Mouse (Mus musculus): Measurements from ENCODE around the gene Gm9376.

Gene Gm9376

DNA sequence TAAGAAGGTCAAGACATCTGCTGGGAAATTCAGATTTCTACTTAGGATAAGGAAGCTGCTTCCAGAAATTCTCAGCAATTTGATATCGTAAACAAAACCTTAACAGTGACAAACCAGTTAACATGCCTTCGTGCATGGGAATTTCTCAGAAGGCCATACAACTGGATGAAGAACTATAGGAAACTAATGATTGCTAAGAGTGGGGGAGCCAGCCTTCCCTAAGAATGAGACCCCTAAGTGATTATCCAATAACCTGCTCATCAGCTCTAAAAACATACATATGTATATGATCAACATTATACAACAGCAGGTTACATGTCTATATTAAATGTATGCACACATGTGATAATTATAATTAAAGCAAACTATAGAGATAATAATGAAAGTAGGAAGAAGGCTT lies at the start of gene Gm9376:
TSS of gene Gm9376 (plus strand) at position 301 of the 400 bp plus-strand sequence.
- ATAC-seq (ENCODE audit: low TSS enrichment) = no peak

DNA sequence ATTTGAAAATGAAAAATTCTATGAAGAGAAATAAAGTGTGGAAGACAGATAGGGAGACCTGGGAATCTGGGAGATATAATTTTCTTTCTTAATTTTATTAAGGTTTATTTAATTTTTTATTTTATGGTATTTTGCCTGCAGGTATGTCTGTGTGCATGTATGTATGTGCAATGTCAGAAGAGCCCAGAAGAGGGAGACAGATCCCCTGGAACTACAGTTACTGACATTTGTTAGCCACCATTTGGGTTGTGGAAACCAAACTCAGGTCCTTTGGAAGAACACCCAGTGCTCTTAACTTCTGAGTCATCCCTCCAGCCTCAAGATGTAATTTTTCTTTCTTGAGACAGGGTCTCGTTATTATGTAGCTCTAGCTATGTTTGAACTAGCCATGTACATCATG lies 45.9 kb upstream of the Gm9376 start:
- ATAC-seq (ENCODE audit: low TSS enrichment) = no peak

DNA sequence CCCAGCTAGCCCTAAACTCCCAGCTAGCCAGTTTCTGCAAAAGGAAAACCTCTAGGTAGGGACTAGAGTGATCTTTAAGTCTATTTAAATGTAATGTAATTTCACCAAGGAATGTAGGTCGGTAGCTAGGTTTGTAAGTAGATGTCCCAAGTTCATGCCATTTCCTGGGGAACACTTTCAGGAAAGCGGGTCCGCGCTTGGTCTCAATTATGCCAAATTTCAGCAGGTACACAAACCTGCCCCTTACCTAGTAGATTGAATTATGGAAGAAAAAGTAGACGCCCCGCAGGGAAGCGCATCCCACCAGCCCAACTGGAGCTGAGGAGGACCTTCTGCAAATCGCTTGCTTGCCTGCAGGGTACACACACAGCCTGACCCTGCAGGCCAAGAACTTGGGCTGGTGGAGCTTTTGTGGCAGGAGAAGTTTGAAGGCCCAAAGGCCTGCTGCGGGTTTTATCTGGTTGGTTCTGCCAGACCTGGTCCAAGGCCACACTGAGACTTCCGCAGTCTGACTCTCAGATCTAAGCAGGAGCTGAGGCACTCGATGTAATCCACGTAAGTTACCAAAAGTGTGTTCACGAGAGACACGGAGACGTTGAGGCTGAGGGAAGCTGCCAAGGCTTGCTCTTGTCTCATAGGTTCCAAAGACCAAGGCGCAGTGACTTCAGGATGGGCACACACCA lies 41.6 kb upstream of the Gm9376 start:
- ATAC-seq (ENCODE audit: low TSS enrichment) = no peak

DNA sequence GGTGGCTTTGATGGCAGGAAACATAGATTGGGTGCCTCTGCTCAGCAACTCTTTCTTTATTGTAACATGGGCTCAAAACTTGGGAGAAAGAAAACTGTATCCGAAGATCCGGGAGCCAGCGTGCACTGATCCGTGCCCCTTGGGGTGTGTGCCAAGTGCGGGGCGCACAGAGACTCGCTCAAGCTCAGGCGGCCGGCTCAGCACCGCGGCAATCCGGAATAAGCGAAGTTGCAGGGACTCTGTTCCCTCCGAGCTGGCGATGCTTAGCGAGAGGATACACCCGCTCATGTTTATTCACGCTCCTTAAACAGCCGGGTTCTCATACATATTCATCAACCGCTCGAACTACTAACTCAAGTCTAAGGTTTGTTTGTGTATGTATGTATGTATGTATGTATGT lies 40.8 kb upstream of the Gm9376 start:
- ATAC-seq (ENCODE audit: low TSS enrichment) = peak; percentile 66; the same call in 1 of the 2 replicates

DNA sequence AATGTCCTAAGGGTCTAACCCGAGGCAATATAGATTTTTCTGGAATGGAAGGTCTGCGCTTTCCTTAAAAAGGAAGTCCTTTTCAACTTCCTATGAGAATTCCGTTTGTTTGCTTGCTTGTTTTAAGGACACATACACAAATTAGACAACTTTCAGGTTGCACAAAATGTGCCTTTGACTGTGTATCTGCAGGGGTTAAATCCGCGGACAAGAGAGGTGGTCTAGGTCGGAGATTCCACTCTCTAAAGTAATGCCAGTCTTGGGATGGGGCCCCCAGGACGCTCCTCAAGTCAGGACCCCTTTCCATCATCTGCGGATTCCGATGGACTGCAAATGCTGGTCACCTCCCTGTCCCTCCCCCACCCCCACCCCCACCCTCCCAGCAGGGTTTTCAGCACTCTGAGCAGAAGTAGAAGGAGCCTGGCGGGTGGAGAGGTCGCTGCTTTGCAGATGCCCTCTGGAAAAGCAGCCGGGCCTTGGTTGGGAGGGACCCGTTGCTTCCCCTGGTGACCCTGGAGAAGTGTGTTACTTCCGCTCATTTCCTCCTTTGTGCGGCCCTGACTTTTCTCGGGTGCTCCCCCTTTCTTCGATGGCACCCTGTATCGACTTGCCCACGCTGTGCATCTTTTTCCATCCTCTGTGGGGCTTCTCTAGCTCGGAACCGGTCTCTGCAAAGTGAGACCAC lies 40.1 kb upstream of the Gm9376 start:
- ATAC-seq (ENCODE audit: low TSS enrichment) = no peak

DNA sequence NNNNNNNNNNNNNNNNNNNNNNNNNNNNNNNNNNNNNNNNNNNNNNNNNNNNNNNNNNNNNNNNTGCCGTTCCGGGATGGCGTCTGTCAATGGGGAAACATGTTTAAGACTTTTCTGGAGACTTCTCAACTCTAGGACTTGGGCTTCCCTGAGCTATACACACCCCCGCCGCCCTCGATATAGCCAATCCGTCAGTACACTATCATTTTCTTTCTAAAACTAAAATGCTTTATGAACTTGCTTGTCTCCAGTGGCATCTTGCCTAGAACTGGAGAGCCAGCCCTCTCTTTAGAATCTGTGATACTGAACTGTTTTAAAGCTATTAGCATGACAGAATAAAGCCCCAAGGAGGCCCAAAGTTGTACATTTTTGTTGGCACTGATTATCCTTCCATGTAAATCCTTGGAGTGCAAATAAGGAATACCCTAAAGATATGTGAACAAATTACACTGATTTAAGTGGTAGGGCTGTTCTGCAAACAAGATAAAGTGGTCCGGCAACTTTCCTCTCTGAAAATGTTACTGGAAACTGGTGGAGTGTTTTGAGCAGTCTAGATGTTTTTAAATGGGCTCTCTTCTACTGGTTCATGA lies 34.3 kb upstream of the Gm9376 start:
- ATAC-seq (ENCODE audit: low TSS enrichment) = no peak

DNA sequence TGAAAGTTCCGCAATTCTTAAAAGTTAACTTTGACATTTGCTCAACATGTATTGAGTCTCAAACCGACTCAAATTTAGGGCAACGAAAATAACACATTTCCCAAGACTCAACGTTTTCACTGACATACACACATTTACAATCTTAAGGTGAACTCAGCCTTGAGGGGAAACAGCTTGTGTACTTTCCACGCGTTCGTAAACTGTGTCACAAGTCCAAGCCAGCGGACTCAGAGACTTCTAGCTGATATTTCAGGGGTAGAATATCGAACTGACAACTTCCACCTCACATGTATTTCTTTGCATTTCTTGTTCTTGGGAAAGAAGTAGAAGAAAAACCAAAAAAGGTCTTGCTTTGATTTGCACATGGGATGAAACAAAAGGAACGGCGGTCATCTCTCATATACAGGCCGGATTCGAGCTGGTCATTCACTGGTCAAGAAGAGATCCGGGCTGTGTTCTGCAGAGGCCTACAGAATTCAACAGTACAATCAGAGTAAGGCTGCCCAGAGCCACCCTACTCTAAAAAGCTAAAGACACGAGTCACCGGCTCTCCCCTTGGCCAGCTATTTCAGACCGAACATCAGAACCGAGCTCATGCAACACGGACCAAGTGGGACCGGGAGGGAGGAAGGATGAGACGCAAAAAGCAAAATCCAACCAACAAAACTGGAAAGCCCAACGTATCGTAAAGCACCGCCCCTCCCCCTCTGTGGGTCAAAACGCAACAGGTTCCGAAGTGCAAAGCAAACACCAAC lies 32.8 kb upstream of the Gm9376 start:
- ATAC-seq (ENCODE audit: low TSS enrichment) = no peak

DNA sequence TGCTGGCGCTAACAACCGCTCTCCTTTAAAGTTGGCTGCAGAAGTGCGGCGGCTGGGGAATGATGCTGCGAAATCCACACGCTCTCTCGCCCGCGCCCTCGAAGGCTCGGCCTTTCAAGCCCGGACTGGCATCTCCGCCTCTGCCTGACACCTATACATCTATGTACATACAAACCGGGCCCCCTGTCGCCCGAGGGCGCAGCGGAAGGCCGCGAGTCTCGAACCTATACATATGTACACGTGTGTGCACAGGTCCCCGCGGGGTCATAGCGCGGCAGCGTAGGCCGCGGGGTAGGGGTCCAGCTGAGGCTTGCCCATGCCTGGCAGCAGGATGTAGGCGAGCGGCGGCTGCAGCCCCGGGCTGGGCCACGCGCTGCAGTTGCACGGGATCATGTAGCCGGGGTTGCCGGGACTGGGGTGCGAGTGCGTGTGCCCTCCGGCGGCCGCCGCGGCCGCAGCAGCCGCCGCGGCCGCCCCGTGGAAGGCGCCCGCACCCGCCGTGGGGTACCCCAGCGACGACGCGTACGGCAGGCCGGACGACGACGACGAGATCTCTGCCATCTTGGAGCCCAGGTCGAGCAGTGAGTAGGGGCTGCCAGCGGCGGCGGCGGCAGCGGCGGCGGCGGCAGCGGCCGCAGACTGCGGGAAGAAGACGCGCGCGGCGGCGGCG lies 32.1 kb upstream of the Gm9376 start:
- ATAC-seq (ENCODE audit: low TSS enrichment) = no peak

DNA sequence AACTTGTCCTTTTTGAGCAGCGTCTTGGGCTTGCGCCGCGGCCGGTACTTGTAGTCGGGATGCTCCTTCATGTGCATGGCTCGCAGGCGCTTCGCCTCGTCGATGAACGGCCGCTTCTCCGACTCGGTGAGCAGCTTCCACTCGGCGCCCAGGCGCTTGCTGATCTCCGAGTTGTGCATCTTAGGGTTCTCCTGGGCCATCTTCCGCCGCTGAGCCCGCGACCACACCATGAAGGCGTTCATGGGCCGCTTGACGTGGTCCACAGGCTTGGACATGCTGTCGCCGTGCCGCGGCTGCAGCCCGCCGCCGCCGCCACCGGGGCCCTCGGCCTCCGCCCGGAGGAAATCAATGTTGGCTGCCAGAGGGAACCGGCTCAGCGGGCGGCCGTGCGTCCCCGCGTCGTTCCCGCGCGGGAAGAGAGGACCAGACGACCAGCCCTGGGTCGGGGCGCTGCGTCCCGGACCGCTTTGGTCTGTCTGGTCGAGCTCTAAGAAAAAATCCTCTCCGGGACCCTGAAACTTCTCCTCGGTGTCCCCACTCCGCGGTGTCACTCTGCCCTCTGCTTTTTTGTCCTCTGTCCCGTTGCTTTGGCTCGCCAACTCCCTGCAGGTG lies 31.3 kb upstream of the Gm9376 start:
- ATAC-seq (ENCODE audit: low TSS enrichment) = no peak

DNA sequence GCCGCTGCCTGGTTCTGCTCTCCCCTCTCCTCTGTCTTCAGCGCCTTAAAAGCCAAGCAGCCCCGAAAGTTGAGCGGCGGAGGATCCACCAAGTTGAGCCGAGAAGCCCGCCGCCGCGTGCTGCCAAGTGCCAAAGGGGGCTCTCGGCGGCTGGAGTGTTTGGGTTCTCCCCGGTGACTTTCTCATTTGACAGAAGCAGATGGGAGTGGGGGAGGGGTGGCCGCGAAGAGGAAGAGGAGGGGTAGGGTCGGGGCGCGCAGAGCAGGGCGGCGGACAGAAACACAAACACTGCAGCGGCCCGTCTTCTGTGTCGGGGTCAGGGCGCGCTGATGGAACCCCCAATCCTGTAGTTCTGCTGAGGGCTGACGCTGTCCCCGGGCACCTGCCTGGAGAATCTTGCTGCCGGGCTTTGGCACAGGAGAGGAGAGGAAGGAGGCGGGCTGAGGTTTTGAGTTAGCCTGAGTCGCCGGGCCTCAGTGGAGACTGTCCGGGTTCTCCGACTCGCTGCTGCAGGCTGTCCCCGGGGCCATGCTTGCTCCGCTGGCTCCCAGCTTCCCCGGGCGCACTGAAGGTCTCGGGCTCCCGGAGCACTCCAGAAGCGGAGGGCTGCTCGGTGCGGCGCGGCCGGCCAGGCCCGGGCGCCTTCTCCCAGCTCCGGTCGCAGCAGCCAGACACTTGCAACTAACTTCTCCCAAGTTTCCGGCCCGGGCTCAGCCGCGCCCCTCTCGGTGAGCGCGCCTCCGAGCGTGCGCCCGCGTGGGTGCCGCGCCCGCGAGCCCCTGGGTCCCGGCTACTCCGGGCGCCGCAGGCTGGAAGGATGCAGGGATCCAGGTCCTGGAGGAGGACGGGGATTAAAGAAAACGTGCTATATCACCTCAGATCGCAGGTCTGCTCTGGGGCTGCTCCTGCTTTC lies 30.5 kb upstream of the Gm9376 start:
- peak; percentile 38; the same call in 1 of the 2 replicates for ATAC-seq (ENCODE audit: low TSS enrichment)

DNA sequence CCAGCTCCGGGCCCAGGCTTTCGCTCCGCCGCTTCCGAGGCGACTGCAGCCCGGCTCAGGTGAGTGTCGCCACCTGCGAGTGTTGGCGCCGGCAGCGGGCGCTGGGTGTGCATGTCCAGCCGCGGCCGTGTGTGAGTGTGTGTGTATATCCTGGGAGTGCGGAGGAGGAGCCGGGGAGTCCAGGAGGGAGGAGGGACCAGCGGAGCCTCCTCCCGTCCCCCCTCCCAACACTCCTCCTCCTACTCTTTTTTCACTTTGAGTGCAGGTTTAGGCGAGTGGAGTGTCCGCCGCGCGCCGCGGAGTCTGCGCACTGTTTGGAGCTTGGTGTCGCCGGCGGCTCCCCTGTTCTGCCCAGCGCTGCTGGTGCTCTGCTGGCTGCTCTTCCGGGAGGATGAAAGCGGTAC lies 29.9 kb upstream of the Gm9376 start, which contains the start of gene Sox21:
TSS of gene Sox21 (minus strand) at position 145 of the 404 bp plus-strand sequence.
- peak; percentile 84 for ATAC-seq (ENCODE audit: low TSS enrichment)

DNA sequence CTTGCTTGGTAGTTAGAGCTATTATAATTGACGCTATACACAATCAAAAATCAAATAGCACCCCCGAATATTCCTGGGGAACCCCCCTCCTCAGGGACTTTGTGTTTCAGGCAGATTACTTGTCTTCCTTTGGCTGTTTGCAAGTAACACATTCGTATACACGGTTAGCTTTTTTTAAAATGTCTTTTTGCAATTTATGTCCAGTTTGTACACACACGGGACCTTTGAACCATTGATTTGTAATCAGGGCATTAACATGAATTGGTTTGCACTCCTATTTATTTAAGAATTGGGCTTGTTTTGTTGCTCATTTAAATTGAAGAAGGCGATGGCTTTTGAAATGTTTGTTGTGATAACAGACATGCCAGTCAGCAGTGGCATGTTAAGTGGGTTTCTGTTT lies 29.0 kb upstream of the Gm9376 start:
- no peak for ATAC-seq (ENCODE audit: low TSS enrichment)

DNA sequence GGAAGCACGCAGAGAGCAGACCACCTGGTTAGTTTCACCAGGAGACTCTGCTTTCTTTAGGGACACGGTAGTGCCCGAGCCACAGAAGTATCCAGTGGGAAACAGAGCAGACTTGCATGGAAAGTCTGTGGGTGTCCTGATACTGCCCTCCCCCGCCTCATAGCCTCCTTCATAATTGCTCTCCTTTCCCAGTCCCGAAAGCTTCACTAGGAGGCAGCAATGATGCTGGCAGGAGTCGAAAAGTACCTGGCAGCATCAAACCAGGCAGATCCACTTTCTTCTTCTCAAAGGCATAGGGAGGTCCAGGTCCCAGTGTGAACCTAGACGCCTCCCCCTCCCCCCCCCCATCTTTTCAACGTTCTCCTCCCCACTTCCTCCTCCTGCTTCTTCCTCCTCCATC lies 27.4 kb upstream of the Gm9376 start:
- no peak for ATAC-seq (ENCODE audit: low TSS enrichment)

DNA sequence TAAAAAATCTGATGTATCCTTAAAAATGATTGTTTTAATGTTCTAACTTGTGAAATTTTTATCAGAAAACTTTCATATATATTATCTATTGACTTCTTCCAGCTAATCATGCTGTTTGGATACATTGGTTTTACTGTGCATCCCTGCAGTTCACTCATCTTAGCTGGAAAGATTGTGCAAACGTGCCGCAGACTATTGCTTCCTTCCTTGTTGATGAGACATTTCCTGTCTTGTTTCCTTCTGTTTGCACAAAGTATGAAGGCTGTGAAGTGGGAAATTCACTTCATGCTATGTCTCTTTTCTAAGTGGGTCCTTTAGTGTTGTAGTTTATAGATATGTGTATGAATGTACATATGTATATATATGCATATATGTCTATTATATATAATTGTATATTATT lies 25.3 kb upstream of the Gm9376 start:
- no peak for ATAC-seq (ENCODE audit: low TSS enrichment)

DNA sequence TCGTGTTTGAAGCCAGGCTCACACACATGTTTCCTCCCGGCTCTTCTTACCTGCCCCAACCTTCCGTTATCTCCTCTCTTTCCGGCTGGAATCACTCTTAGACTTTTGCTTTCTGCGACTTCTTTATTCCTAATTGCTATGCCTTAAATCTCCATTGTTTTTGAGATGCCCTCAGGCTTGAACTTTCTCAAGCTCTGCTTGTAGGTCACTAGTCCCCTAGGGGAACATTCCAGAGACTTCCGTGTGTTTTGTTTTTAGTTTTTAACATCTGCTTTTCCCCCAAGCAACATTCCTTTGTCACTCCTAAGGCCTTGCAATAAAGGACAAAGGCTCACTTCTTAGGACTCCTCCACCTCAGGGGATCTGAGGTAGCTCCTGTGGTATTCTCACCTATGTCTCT lies 13.4 kb upstream of the Gm9376 start:
- ATAC-seq (ENCODE audit: low TSS enrichment) = no peak

DNA sequence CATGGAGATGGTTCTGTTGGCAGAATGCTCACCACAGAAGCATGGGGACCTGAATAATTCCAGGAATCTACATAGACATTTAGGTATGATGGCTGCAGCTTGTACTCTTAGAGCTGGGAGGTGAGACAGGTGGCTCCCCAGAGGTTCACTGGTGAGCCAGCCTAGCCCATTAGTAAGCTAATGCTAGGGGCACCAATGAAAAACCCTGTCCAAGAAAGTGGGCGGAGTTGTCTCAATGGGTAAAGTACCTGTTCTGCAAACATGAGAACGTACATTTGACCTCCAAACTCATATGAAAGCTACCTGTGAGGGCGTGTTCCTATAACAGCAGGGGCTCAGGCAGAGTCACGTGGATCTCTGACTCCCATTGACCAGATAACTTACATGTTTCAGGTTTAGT lies 2.1 kb downstream of the Gm9376 start:
- ATAC-seq (ENCODE audit: low TSS enrichment) = no peak

DNA sequence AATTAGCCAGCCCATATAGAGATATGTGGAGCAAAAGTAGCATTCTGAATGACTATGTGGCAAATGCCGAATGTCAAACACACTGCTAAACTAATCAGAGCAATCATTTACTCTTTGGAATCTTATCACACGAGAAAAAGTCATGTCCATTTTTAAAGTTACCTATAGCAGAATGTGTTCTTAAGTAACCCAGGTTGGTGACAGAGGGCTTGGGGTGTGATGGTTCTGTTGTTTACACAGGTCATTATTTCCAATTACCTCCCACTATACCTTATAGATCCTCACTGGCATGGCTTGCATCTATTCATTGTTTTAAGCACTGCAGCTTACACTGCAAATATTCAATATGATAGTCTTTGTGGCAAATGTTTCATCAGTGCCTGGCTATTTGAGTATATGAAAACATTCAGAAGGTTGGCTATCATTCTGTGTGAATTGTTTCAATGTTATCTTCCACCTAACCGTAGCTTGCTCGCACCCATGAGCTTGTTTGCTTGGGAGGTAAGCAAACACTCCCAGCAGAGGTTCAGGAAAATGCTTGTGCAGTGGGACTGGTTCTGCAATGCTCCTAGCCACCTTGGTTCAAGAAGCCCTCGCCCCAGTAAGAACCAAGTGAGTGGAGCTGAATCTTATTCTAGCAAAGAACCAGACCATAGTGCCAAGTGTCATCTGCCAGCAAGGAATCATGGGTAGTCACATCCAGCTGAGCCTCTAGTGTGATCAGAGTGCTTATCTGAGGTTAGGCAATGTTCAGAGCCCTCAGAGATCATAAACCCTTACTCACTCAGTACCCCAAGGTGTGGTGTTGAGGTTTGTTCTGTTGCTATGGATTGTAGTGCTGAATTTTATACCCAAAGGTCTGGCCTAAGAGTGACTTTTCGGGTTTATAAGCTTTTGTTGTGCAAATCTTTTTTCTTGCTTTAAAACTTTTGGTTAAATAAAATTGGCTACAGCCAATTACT lies 6.1 kb downstream of the Gm9376 start:
- ATAC-seq (ENCODE audit: low TSS enrichment) = no peak

DNA sequence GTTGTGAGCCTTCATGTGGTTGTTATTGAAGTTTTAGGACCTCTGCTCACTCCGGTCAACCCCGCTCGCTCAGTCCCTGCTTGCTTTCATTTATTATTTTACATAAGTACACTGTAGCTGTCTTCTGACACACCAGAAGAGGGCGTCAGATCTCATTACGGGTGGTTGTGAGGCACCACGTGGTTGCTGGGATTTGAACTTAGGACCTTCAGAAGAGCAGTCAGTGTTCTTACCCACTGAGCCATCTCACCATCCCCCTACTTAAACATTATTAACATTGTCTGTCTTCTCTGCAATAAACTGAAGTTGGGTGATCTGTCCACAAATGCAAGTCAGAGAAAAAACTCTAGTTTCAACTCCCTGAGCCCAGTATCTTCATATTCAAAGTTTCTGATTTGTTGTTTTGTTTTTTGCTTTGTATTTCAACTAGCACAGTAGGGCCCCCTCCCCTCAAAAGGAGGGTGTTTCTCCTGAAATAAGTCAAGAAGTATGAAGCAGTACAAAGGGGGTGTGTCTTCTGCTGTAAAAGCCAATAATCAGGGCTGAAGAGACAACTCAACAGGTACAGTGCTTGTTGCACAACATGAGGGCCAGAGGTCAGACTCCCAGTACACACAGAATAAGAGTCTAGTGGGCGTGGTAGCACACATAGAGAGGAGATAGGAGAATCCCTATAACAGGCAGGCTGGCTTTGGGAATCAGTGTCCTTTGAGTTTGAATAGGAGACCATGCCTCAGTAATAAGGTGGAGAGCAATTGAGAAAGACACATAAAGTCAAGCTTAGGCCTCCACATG lies 11.1 kb downstream of the Gm9376 start:
- ATAC-seq (ENCODE audit: low TSS enrichment) = no peak
